Mouse (Mus musculus) MEL (cell line): ENCODE measurements around the gene Acer1. TPM values are rescaled to one million over a fixed set of nuclear protein-coding genes. Genes with fewer than 3 reads are reported as not detected.

Experiments used
- DNase-seq: peaks from one replicate; pipeline ENCODE4 v3.0.0; 2011; ENCODE audit warnings: low read depth, low spot score
- H3K27ac ChIP-seq: 2 replicates; pipeline ENCODE4 v1.5.1; 2012; ENCODE audit warnings: low read depth, mild to moderate bottlenecking, control low read depth, low read length, moderate library complexity; ENCODE audit not compliant: control insufficient read depth
- H3K27me3 ChIP-seq, 2 experiments: fragments of 150-350 bp in 1 of 2; sonication (generic) in 1 of 2; 2 replicates each; pipeline ENCODE4 v1.6.1; 2012; ENCODE audit warnings: low read length in 2 of 2, mild to moderate bottlenecking in 2 of 2, improper control_type of control experiment in 1 of 2, moderate library complexity in 1 of 2; ENCODE audit not compliant: insufficient read depth in 2 of 2, control insufficient read depth in 1 of 2
- H3K36me3 ChIP-seq, 2 experiments: 2 replicates each; pipeline ENCODE4 v1.6.1; 2012 to 2014; ENCODE audit warnings: low read length in 2 of 2, improper control_type of control experiment in 1 of 2, inconsistent platforms in 1 of 2, mild to moderate bottlenecking in 1 of 2; ENCODE audit not compliant: insufficient read depth in 2 of 2, control insufficient read depth in 1 of 2
- H3K4me1 ChIP-seq, 2 experiments: fragments of 150-350 bp in 1 of 2; sonication (generic) in 1 of 2; 2 replicates each; pipeline ENCODE4 v1.6.1; 2012; ENCODE audit warnings: low read length in 2 of 2, improper control_type of control experiment in 1 of 2, mild to moderate bottlenecking in 1 of 2; ENCODE audit not compliant: insufficient read depth in 2 of 2, control insufficient read depth in 1 of 2
- H3K4me3 ChIP-seq, 2 experiments: fragments of 150-350 bp in 1 of 2; sonication (generic) in 1 of 2; 2 replicates each; pipeline ENCODE4 v1.5.1; 2012; ENCODE audit warnings: low read depth in 2 of 2, low read length in 2 of 2, mild to moderate bottlenecking in 2 of 2, moderate library complexity in 2 of 2, control low read depth in 1 of 2, improper control_type of control experiment in 1 of 2; ENCODE audit not compliant: control insufficient read depth in 1 of 2, insufficient read depth in 1 of 2
- H3K79me2 ChIP-seq: 2 replicates; pipeline ENCODE4 v1.6.1; 2012; ENCODE audit warnings: mild to moderate bottlenecking, low read length, moderate library complexity; ENCODE audit not compliant: control insufficient read depth, poor library complexity, insufficient read depth
- H3K9ac ChIP-seq: 2 replicates; pipeline ENCODE4 v1.6.1; 2012; ENCODE audit warnings: low read depth, mild to moderate bottlenecking, control low read depth, low read length, moderate library complexity; ENCODE audit not compliant: control insufficient read depth, poor library complexity, severe bottlenecking
- H3K9me3 ChIP-seq: fragments of 150-350 bp; sonication (generic); replicated peaks from 2 replicates; pipeline ENCODE4 v1.6.1; 2012; ENCODE audit warnings: mild to moderate bottlenecking, low read length, improper control_type of control experiment, moderate library complexity; ENCODE audit not compliant: insufficient read depth
- CHD1 ChIP-seq: IDR thresholded peaks from 2 replicates; pipeline ENCODE4 v1.6.1; 2012; ENCODE audit warnings: low read depth, mild to moderate bottlenecking, inconsistent platforms, low read length, improper control_type of control experiment
- CTCF ChIP-seq, 3 experiments: IDR thresholded peaks in 2 of 3; conservative IDR thresholded peaks in 1 of 3; 2 replicates each; pipeline ENCODE4 v1.5.1; 2011 to 2012; ENCODE audit warnings: low read length in 3 of 3, low read depth in 2 of 3, mild to moderate bottlenecking in 2 of 3, improper control_type of control experiment in 1 of 3, inconsistent platforms in 1 of 3, mixed read lengths in 1 of 3, moderate library complexity in 1 of 3; ENCODE audit not compliant: control insufficient read depth in 1 of 3, insufficient read depth in 1 of 3, poor library complexity in 1 of 3, severe bottlenecking in 1 of 3
- ELF1 ChIP-seq: IDR thresholded peaks from 2 replicates; pipeline ENCODE4 v1.6.1; 2014; ENCODE audit warnings: low read depth, mild to moderate bottlenecking, inconsistent platforms, low read length, improper control_type of control experiment, moderate library complexity
- GABPA ChIP-seq: IDR thresholded peaks from 2 replicates; pipeline ENCODE4 v1.6.1; 2012; ENCODE audit warnings: low read depth, mild to moderate bottlenecking, inconsistent platforms, low read length, improper control_type of control experiment, moderate library complexity
- GATA1 ChIP-seq: IDR thresholded peaks from 2 replicates; pipeline ENCODE4 v1.6.1; 2011; ENCODE audit warnings: low read depth, low read length, improper control_type of control experiment
- HCFC1 ChIP-seq: IDR thresholded peaks from 2 replicates; pipeline ENCODE4 v1.6.1; 2012; ENCODE audit warnings: low read depth, mild to moderate bottlenecking, inconsistent platforms, low read length, improper control_type of control experiment, moderate library complexity
- KAT2A ChIP-seq: conservative IDR thresholded peaks from 2 replicates; pipeline ENCODE4 v1.6.1; 2012; ENCODE audit warnings: low read depth, low read length, improper control_type of control experiment, inconsistent platforms
- MAFK ChIP-seq: IDR thresholded peaks from 2 replicates; pipeline ENCODE4 v1.6.1; 2011; ENCODE audit warnings: low read depth, mild to moderate bottlenecking, low read length, improper control_type of control experiment, borderline replicate concordance
- MAX ChIP-seq: IDR thresholded peaks from 2 replicates; pipeline ENCODE4 v1.6.1; 2011; ENCODE audit warnings: low read length, improper control_type of control experiment
- MAZ ChIP-seq: IDR thresholded peaks from 2 replicates; pipeline ENCODE4 v1.6.1; 2012; ENCODE audit warnings: low read depth, mild to moderate bottlenecking, inconsistent platforms, low read length, improper control_type of control experiment
- MEF2A ChIP-seq: IDR thresholded peaks from 2 replicates; pipeline ENCODE4 v1.6.1; 2014; ENCODE audit warnings: low read depth, mild to moderate bottlenecking, inconsistent platforms, low read length, improper control_type of control experiment; ENCODE audit not compliant: poor library complexity, insufficient replicate concordance, severe bottlenecking; ENCODE audit errors: extremely low read depth
- MXI1 ChIP-seq: IDR thresholded peaks from 2 replicates; pipeline ENCODE4 v1.6.1; 2011; ENCODE audit warnings: mild to moderate bottlenecking, low read depth, low read length, improper control_type of control experiment
- MYC ChIP-seq: IDR thresholded peaks from 2 replicates; pipeline ENCODE4 v1.6.1; 2011; ENCODE audit warnings: low read depth, mild to moderate bottlenecking, low read length, improper control_type of control experiment, moderate library complexity
- POLR2A ChIP-seq, 2 experiments: IDR thresholded peaks; 2 replicates each; pipeline ENCODE4 v1.6.1; 2011 to 2012; ENCODE audit warnings: low read length in 2 of 2, mild to moderate bottlenecking in 2 of 2, control low read depth in 1 of 2, improper control_type of control experiment in 1 of 2, low read depth in 1 of 2, moderate library complexity in 1 of 2; ENCODE audit not compliant: control insufficient read depth in 1 of 2, insufficient read depth in 1 of 2, poor library complexity in 1 of 2
- RCOR1 ChIP-seq: IDR thresholded peaks from 2 replicates; pipeline ENCODE4 v1.6.1; 2012; ENCODE audit warnings: low read depth, mild to moderate bottlenecking, inconsistent platforms, low read length, improper control_type of control experiment
- SIN3A ChIP-seq: IDR thresholded peaks from 2 replicates; pipeline ENCODE4 v1.6.1; 2012; ENCODE audit warnings: low read length, improper control_type of control experiment, inconsistent platforms
- SMC3 ChIP-seq: IDR thresholded peaks from 2 replicates; pipeline ENCODE4 v1.6.1; 2011; ENCODE audit warnings: low read depth, low read length, improper control_type of control experiment
- TBP ChIP-seq: IDR thresholded peaks from 2 replicates; pipeline ENCODE4 v1.8.0; 2011; ENCODE audit warnings: low read depth, low read length, improper control_type of control experiment
- UBTF ChIP-seq: IDR thresholded peaks from 2 replicates; pipeline ENCODE4 v1.6.1; 2012; ENCODE audit warnings: low read depth, mild to moderate bottlenecking, inconsistent platforms, low read length, improper control_type of control experiment, moderate library complexity, borderline replicate concordance; ENCODE audit not compliant: insufficient read depth
- USF1 ChIP-seq: IDR thresholded peaks from 2 replicates; pipeline ENCODE4 v1.6.1; 2014; ENCODE audit warnings: low read depth, mild to moderate bottlenecking, inconsistent platforms, low read length, improper control_type of control experiment, moderate library complexity
- polyA plus RNA-seq, 2 experiments: library from polyadenylated mRNA; stranded (reverse) in 1 of 2; unstranded in 1 of 2; fragments of >175 nt in 1 of 2; fragments of >200 nt in 1 of 2; gene quantifications; 2 replicates each; pipeline versions ENCODE4 v1.2.1 to v1.2.4; 2012; ENCODE audit warnings: low replicate concordance in 2 of 2, low read depth in 1 of 2; ENCODE audit not compliant: insufficient read length in 2 of 2, insufficient read depth in 1 of 2, missing spikeins in 1 of 2
- total RNA-seq: library from RNA; depleted of rRNA; stranded (reverse); fragments of 300-350 nt; gene quantifications from 2 replicates; pipeline ENCODE4 v1.2.3, GENCODE M21; 2012

Gene Acer1
- total and polyA plus RNA-seq, 3 experiments = 0.03 TPM; not detected in 2

- H3K79me2 ChIP-seq = no peaks in the 10 kb centered on the region
- no peaks in the 10 kb centered on the region for H3K36me3 ChIP-seq
- no peak overlapping the region for H3K4me3 ChIP-seq
- peaks cover 10 to 46% of the 10 kb centered on the region in 2 experiments for H3K27me3 ChIP-seq
- no peak overlapping the region for H3K9ac ChIP-seq
- TF ChIP-seq TBP (no peak), MAZ (no peak), HCFC1 (no peak), USF1 (no peak), ELF1 (no peak)
- no peak overlapping the region for H3K27ac ChIP-seq
- no peaks in the 10 kb centered on the region for H3K9me3 ChIP-seq
- no peaks in the 10 kb centered on the region for H3K4me1 ChIP-seq
- DNase-seq = no peak
Observed at GRCm38 (mm10) chr17:56970081-56970480, 11.8 kb downstream of the Acer1 start.

- Histone ChIP-seq H3K27ac (no peak overlapping the region), H3K4me1 (no peaks in the 10 kb centered on the region), H3K9ac (no peak overlapping the region), H3K27me3 (peaks cover 12 to 48% of the 10 kb centered on the region in 2 experiments), H3K36me3 (no peaks in the 10 kb centered on the region), H3K79me2 (no peaks in the 10 kb centered on the region), H3K9me3 (no peaks in the 10 kb centered on the region), H3K4me3 (no peak overlapping the region)
- no peak for DNase-seq
- no peak for TF ChIP-seq ELF1
- no peak for TF ChIP-seq MXI1
- TF ChIP-seq CHD1 = no peak
- no peak for TF ChIP-seq HCFC1
- no peak for TF ChIP-seq GABPA
- TF ChIP-seq UBTF = no peak
- TF ChIP-seq SIN3A = no peak
- no peak for TF ChIP-seq MAFK
- no peak for TF ChIP-seq KAT2A
- no peak for TF ChIP-seq SMC3
- no peak for TF ChIP-seq MYC
- TF ChIP-seq MEF2A = no peak
- no peak for TF ChIP-seq MAX
- no peak for TF ChIP-seq GATA1
- TF ChIP-seq RCOR1 = no peak
- TF ChIP-seq CTCF (IDR thresholded peaks at IDR 0.05 in 2 of 3, conservative IDR thresholded peaks at IDR 0.05 in 1 of 3; ENCODE audit: control insufficient read depth in 1 of 3, insufficient read depth in 1 of 3, low read depth in 2 of 3, low read length in 3 of 3, poor library complexity in 1 of 3, severe bottlenecking in 1 of 3) = no peak
- no peak for TF ChIP-seq POLR2A (IDR thresholded peaks at IDR 0.05; ENCODE audit: control insufficient read depth in 1 of 2, insufficient read depth in 1 of 2, low read depth in 1 of 2, low read length in 2 of 2, poor library complexity in 1 of 2)
Observed at GRCm38 (mm10) chr17:56969321-56969720, 12.6 kb downstream of the Acer1 start.
